Mouse (Mus musculus) colon, adult 2 months (tissue): ENCODE results near the gene Pld5. TPM values are rescaled to one million over a fixed set of nuclear protein-coding genes. Genes with fewer than 3 reads are reported as not detected.

Experiments used
- polyA plus RNA-seq: library from polyadenylated mRNA; depleted of rRNA; stranded (reverse); fragments of >200 nt; gene quantifications from 2 replicates; pipeline ENCODE4 v1.2.3, GENCODE M21; 2012; rRNA removed

Gene Pld5
- polyA plus RNA-seq = 0.15 TPM in 2 replicates

DNA sequence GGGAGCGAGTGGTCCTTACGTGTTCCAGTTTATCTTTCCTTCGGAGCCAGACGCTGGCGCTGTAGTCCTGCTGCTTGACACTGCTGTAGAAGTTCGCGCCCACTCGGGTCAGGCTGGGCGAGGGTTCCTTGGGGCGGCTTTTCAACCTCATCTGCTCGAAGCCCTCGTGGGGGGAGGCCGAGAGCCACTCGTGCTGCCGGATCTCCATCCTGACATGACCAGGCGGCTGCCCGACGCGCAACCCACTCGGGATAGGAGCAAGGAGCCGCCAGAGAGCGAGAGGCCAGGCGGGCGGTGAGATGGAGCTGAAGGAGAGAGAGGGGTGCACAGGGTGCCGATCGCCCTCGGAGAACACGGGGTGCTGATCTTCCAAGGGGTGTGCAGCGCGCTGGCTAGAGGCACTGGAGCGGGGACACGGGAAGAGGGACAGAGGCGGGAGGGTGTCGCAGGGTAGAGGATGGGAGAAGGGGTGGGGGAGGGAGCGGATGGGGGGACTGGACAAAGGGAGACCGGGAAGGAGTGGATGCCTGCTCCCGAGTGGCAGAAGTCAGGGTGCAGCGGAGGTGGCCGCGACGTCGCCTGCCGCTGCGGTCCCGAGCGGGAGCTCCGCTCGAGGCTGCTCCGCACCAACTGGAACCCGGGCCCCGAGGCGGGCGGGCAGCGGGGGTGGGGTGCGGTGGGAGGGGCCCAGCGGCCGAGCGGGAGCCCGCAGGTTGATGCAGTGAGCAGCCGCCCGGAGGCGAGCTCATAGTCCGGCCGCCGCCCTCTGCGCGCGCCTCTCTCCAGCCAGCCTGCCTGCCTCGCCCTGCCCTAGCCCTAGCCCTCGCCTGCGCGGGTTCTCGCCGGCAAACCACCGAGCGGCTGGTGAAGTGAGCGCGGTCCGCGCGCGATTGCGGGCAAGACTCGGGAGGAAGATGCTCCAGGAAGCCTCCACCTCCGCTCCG lies at the start of gene Pld5:
TSS of gene Pld5 (minus strand) at position 646 of the 944 bp plus-strand sequence.

DNA sequence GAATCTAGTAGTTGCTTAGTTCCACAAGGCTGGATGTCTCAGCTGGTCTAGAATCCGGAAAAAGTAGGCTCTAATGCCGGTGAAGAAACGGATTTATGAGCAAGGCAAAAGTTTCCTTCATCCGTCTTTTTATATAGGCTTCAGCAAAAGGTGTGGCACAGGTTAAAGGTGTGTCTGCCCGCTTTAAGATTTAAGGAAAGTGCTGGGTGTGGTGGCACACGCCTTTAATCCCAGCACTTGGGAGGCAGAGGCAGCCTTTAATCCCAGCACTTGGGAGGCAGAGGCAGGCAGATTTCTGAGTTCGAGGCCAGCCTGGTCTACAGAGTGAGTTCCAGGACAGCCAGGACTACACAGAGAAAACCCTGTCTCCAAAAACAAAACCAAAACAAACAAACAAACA lies 296.1 kb downstream of the Pld5 start, which contains the start of gene Rbm8a2:
TSS of gene Rbm8a2 (minus strand) at position 101 of the 400 bp plus-strand sequence.

DNA sequence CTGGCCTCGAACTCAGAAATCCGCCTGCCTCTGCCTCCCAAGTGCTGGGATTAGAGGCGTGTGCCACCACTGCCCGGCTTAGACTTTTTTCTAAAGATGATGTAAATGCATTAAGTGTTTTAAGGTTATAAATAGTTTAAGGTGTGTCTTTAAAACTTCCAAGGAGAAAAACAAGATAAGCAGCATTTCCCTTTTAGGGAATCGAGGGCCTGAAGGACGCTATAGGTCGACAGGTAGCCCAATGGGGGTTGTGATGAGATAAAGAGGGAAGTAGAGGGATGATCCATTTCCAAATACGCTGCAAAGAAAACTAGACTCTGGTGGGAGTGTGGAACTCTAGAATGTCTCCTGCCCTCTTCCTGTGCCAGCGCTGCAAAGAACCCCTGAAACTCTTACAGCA lies 355.1 kb downstream of the Pld5 start, which contains the start of gene Gm38100:
TSS of gene Gm38100 (plus strand) at position 301 of the 400 bp plus-strand sequence.

